Mouse (Mus musculus) lung, postnatal 14 days (tissue): ENCODE measurements around the gene Papss2.
A peak's percentile ranks its signal among the peaks of the same experiment; 100 is the strongest.
"Not testable (repeated sequence)": the region's sequence is repeated elsewhere in the genome, so short reads cannot be mapped to it uniquely, and the experiment has no call there.

ENCODE experiments used
- DNase-seq: peaks from one replicate; pipeline ENCODE4 v3.0.0; 2021

The Papss2 gene

DNA sequence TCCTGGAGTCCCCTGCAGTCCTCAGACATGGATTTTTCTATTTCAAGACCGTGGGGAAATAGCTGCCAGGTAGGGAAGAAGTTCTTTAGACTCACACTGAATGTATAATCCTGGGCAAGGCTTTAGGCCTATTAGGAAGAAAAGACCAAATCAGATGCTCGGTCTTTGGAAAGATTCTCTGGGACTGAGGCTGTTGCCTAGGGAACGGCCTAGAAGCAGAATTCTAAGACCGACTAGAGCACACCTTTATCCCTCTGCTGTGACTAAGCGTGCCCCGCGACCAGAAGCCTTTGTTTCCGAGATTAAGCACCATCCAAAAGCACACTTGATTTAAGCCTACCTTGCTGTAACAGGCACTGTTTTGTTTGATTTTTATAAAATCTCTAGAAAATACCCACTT lies 46.4 kb downstream of the Papss2 start:
- DNase-seq = no peak

- DNase-seq = no peak
Observed at GRCm38 (mm10) chr19:32643642-32644041, 48.1 kb downstream of the Papss2 start.

DNA sequence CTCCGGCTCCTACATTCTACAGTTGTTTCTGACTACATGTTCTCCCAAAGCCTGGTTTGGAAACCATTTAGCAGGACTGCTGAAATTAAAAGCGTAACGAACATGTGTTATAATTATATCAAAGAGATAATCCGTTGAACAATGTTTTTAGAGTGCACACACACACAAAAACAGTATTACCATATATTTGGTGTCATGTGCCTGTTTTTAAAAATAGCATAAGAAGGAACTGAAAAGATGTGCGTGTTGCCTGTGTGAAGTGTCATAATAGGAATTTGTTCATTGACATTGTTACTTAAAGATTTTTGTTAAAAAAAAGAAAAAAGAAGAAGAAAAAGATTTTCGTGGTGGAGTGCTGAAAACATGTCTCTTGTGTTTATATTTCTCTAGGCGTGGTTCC lies 50.3 kb downstream of the Papss2 start:
- DNase-seq = no peak

DNA sequence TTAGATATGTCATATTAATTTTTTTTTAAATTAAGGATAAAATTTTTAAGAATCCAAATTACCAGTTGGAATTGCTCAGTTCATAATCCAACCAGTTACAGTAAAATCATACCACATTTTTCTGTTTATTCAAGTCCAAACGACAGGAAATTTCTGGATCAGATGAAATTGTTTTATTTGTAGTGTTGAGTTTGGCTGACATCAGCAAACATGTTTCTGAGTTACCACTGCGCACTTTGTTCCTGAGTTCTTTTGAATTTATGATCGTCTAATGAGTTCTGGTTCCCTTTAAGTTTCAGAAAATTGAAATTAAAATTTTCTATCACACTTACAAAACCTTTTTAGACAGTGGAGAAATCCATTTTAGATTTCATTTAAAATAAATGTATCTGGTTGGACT lies 50.8 kb downstream of the Papss2 start:
- no peak for DNase-seq

DNA sequence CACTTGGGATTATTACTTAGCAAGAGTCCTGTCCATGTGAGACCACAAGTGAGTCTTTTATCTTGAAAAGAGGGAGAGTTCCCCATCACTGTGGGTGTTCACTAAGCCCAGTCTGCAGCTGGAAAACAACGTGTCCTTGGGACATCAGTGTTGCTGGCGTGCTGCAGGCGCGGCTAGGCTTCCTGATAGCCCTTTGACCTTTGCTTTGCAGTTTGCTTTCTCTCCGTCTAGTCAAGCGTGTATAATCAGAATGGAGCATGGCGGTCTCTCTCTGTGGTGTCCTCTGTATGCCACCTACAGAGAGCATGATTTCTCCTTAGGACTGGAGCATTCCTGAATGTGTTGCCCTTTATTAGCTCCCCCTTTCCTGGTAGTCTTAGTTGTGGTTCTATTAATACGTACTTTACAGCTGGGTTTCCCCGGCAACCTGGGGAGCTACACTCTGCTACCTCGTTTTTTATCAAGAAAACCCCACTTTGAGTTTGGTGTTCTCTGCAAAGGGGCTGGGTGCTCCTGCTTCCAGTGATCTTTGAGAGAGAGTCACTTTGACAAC lies 52.5 kb downstream of the Papss2 start:
- no peak for DNase-seq

DNA sequence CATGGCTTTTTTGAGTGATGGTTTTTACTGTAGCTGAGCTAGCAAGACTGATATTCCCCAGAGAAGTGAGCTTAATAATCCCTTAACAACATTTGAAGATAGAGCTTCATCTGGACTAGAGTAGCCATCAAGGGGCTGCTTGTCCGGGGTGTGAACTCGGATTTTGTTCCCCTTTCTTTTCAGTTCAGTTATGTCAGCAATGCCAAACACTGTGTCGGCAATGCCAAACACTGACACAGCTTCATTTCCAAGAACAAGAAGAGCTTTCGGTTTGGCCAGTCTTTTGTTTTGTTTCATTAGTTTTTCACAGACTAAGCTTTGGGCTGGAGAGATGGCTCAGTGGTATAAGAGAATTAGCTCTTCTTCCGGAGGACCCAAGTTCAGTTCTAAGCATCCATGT lies 55.5 kb downstream of the Papss2 start:
- no peak for DNase-seq

GRCm38 (mm10) chr19:32653122-32653521 lies 57.5 kb downstream of the Papss2 start:
- DNase-seq = no peak

GRCm38 (mm10) chr19:32653630-32654362 lies 58.2 kb downstream of the Papss2 start:
- no peak for DNase-seq

- no peak for DNase-seq
Observed at GRCm38 (mm10) chr19:32659346-32659745, 63.8 kb downstream of the Papss2 start.

GRCm38 (mm10) chr19:32662936-32663335 lies 67.3 kb downstream of the Papss2 start:
- no peak for DNase-seq

DNA sequence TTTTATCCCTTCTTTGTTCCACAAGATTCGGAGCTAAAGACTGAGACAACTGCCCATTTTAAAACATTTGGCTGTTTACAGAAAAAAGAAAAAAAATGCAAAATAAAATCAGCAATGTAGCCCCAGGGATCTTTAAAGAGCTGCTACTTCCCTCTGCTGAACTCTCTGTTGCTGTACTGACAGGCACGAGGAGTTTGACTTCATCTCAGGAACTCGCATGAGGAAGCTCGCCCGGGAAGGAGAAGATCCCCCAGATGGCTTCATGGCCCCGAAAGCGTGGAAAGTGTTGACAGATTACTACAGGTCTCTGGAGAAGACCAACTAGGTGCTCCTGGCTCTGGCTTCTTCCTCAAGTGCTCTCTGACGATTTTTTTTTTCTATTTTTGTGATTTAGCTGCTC lies 69.7 kb downstream of the Papss2 start:
- no peak for DNase-seq

GRCm38 (mm10) chr19:32667830-32668229 lies 72.2 kb downstream of the Papss2 start:
- DNase-seq = not testable (repeated sequence)

DNA sequence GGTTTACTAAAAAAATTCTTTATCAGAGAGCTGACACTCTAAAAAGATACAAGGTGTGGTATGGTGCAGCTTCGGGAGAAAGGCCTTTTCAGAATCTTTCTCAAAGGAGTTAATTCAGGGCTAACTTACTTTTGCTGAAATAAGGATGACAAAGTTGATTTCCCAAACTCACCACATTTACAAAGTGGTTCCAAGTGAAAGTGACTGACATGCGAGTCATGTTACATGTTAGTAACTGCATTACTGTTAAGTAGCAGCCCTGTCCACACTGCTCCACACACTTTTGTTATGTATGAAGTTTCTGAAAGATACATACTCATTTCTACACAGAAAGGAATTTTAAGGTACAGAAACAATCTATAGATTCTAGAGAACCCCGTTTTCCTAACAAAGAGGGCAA lies 80.2 kb downstream of the Papss2 start:
- DNase-seq = no peak

DNA sequence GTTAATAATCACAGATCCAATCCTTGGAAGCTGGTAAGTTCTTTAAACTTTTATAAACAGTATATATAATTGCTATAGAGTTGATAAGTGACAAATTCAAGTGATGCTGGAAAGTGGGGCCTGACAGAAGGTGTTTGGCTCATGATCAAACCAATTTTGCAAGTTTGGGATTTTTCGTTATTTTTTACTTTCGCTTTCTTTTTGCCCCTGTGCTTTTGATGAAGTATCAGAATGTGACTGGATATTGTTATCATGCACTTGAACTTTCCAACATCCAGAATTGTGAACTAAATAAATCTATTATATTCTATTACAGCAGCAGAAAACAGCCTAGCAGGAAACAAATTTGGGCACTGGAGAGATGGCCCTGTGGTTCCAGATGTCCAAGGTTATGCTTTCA lies 85.3 kb downstream of the Papss2 start:
- no peak for DNase-seq

- DNase-seq = no peak
Observed at GRCm38 (mm10) chr19:32683081-32683480, 87.5 kb downstream of the Papss2 start.

GRCm38 (mm10) chr19:32687721-32688120 lies 92.1 kb downstream of the Papss2 start:
- DNase-seq = no peak

DNA sequence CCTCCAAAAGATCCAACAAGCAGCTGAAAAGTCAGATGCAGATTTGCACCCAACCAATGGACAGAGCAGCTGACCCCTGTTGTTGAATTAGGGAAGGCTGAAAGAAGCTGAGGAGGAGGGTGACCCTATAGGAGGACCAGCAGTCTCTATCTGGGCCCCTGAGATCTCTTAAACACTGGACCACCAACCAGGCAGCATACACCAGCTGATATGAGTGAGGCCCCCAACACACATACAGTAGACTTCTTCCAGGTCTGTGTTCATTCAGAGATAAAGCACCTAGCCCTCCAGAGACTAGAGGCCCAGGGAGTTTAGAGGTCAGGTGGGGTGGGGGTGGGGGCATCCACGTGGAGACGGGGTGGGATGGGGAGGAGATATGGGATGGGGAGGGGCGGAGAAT lies 92.6 kb downstream of the Papss2 start:
- DNase-seq = not testable (repeated sequence)

DNA sequence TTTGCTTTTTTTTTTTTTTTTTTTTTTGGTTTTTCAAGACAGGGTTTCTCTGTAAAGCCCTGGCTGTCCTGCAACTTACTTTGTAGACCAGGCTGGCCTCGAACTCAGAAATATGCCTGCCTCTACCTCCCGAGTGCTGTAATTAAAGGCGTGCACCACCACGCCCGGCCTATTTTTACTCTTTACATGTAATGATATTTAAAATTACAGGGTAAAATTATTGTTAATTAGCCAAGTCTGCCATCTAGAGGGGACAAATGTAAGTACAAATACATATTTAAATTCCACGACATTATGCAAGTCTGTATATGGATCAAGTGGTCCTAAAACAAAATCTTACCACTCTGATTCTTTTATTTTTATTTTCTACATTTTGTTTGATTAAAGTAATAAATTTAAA lies 94.1 kb downstream of the Papss2 start:
- no peak for DNase-seq

- no peak for DNase-seq
Observed at GRCm38 (mm10) chr19:32696674-32697073, 101.1 kb downstream of the Papss2 start.

GRCm38 (mm10) chr19:32702191-32702590 lies 106.6 kb downstream of the Papss2 start:
- DNase-seq = no peak

DNA sequence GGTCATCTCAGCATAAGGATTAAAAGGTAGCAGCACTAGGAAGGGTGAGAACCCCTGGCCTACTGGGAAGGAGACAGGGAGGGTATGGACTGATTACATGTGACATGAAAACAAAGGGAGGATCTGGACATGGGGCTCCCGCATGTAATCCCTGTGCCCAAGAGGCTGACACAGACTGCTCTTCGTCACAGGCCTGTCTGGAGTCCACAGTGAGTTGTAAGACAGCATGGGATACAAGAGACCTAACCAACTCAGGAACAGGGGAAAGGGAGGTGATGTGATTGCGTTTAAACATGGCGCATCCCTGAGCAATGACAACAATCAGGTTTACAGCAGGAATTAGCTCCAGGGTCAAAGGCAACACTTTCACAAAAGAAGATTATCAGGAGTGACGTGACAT lies 113.4 kb downstream of the Papss2 start:
- DNase-seq = no peak

DNA sequence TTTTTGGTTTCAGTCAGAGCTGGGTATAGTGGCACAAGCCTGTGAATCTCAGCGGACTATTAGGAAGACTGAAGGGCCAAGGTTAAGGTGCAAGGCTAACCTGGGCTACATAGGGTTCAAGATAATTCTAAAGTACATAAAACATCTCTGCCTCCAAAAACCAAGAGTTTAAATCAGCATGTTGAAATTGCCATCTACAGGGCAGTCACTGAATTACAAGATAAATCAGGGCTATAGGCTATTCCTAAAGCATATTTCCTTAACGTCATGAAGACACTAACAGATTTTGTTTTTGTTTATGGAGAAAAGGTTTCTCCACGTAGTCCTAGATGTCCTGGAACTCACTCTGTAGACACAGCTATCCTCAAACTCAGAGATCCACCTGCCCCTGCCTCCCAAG lies 114.7 kb downstream of the Papss2 start:
- no peak for DNase-seq

- DNase-seq = peak; percentile 93
Observed at GRCm38 (mm10) chr19:32711761-32712541, 116.4 kb downstream of the Papss2 start.

DNA sequence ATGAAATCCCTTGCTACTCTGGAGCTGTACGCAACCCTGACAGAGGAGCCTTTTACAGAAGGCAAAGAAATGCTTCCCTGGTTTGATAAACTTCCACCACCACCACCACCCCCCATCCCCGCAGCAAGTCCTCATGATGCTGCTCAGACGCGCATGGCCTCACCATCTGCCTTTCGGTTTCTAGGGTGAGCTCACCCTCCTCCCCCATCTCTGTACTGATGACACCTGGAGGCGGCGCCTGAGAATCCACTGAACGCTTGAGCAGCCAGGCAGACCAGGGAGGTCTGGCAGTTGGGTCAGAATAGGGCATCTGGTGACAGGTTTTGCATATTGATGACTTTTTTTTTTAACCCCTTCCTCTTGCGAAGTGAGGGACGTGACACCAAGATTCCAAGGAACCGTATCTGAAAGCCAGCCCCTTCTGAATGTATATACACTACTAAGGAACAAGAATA lies 117.0 kb downstream of the Papss2 start:
- DNase-seq = peak; percentile 63
